Mouse (Mus musculus) CH12.LX (cell line): ENCODE results near the gene Tmem74b.

Experiments used
- BHLHE40 ChIP-seq: IDR thresholded peaks from 2 replicates; pipeline ENCODE4 v1.6.1; 2011; ENCODE audit warnings: mild to moderate bottlenecking, low read depth, low read length, improper control_type of control experiment
- CTCF ChIP-seq, 2 experiments: IDR thresholded peaks in 1 of 2; conservative IDR thresholded peaks in 1 of 2; 2 replicates each; pipeline ENCODE4 v1.5.1; 2011 to 2012; ENCODE audit warnings: low read depth in 2 of 2, low read length in 2 of 2, improper control_type of control experiment in 1 of 2, inconsistent platforms in 1 of 2, mild to moderate bottlenecking in 1 of 2, moderate library complexity in 1 of 2
- E2F4 ChIP-seq: IDR thresholded peaks from 2 replicates; pipeline ENCODE4 v1.6.1; 2011; ENCODE audit warnings: low read depth, low read length, improper control_type of control experiment; ENCODE audit not compliant: insufficient replicate concordance
- EP300 ChIP-seq: IDR thresholded peaks from 2 replicates; pipeline ENCODE4 v1.6.1; 2011; ENCODE audit warnings: low read length, improper control_type of control experiment
- HCFC1 ChIP-seq: IDR thresholded peaks from 2 replicates; pipeline ENCODE4 v1.6.1; 2012; ENCODE audit warnings: low read depth, mild to moderate bottlenecking, inconsistent platforms, low read length, improper control_type of control experiment
- JUND ChIP-seq: conservative IDR thresholded peaks from 2 replicates; pipeline ENCODE4 v1.6.1; 2011; ENCODE audit warnings: low read depth, low read length, improper control_type of control experiment
- KAT2A ChIP-seq: IDR thresholded peaks from 2 replicates; pipeline ENCODE4 v1.6.1; 2012; ENCODE audit warnings: low read length, improper control_type of control experiment, inconsistent platforms; ENCODE audit not compliant: insufficient replicate concordance
- MAX ChIP-seq: IDR thresholded peaks from 2 replicates; pipeline ENCODE4 v1.6.1; 2011; ENCODE audit warnings: low read length, improper control_type of control experiment
- POLR2A ChIP-seq: IDR thresholded peaks from 2 replicates; pipeline ENCODE4 v1.6.1; 2011; ENCODE audit warnings: low read depth, mild to moderate bottlenecking, improper control_type of control experiment, low read length
- TBP ChIP-seq: conservative IDR thresholded peaks from 2 replicates; pipeline ENCODE4 v1.6.1; 2011; ENCODE audit warnings: low read depth, low read length, improper control_type of control experiment
- USF1 ChIP-seq: IDR thresholded peaks from 2 replicates; pipeline ENCODE4 v1.6.1; 2014; ENCODE audit warnings: low read depth, mild to moderate bottlenecking, inconsistent platforms, low read length, improper control_type of control experiment
- ZKSCAN1 ChIP-seq: IDR thresholded peaks from 2 replicates; pipeline ENCODE4 v1.6.1; 2012; ENCODE audit warnings: low read depth, inconsistent platforms, low read length, improper control_type of control experiment, borderline replicate concordance
- ZNF384 ChIP-seq: IDR thresholded peaks from 2 replicates; pipeline ENCODE4 v1.6.1; 2012; ENCODE audit warnings: low read depth, low read length, improper control_type of control experiment, inconsistent platforms

- no peak for TF ChIP-seq KAT2A
- no peak for TF ChIP-seq CTCF (conservative IDR thresholded peaks at IDR 0.05 in 1 of 2, IDR thresholded peaks at IDR 0.05 in 1 of 2; ENCODE audit: low read depth in 2 of 2, low read length in 2 of 2)
- no peak for TF ChIP-seq HCFC1
- no peak for TF ChIP-seq TBP
- no peak for TF ChIP-seq POLR2A
- TF ChIP-seq ZNF384: no peak
- TF ChIP-seq EP300: no peak
- no peak for TF ChIP-seq E2F4
- no peak for TF ChIP-seq USF1
- TF ChIP-seq ZKSCAN1: no peak
- no peak for TF ChIP-seq JUND
- no peak for TF ChIP-seq BHLHE40
- no peak for TF ChIP-seq MAX
Observed at GRCm38 (mm10) chr2:151715526-151715925, 13.7 kb downstream of the Tmem74b start.
